Mouse (Mus musculus) intestine, embryonic 14.5 days (tissue): Measurements from ENCODE around the gene Apopt1. TPM values are rescaled to one million over a fixed set of nuclear protein-coding genes. Genes with fewer than 3 reads are reported as not detected.

Experiments
- ATAC-seq: fragments of 200-750 bp; cut with Nextera tagmentation; replicated peaks from 2 replicates; pipeline ENCODE4 v1.8.0; 2017; ENCODE audit warnings: low read depth, moderate number of reproducible peaks, moderate TSS enrichment, moderate library complexity; ENCODE audit not compliant: low FRiP score, low TSS enrichment
- DNase-seq: peaks from one replicate; pipeline ENCODE4 v3.0.0-alpha.2; 2018; ENCODE audit warnings: low spot score
- H3K27ac ChIP-seq: fragments of 300-500 bp; sonication (generic); 2 replicates; pipeline ENCODE4 v1.5.1; 2014; ENCODE audit warnings: low read depth, mild to moderate bottlenecking, control low read depth
- H3K27me3 ChIP-seq: fragments of 300-500 bp; sonication (generic); replicated peaks from 2 replicates; pipeline ENCODE4 v1.6.1; 2014; ENCODE audit warnings: low read length, control low read depth; ENCODE audit not compliant: control insufficient read depth, insufficient read depth
- H3K36me3 ChIP-seq: fragments of 300-500 bp; sonication (generic); 2 replicates; pipeline ENCODE4 v1.6.1; 2014; ENCODE audit warnings: low read length, control low read depth; ENCODE audit not compliant: control insufficient read depth, insufficient read depth
- H3K4me1 ChIP-seq: fragments of 300-500 bp; sonication (generic); replicated peaks from 2 replicates; pipeline ENCODE4 v1.6.1; 2014; ENCODE audit warnings: low read length, control low read depth, mixed read lengths; ENCODE audit not compliant: control insufficient read depth, insufficient read depth
- H3K4me2 ChIP-seq: fragments of 300-500 bp; sonication (generic); 2 replicates; pipeline ENCODE4 v1.6.1; 2014; ENCODE audit warnings: low read length
- H3K4me3 ChIP-seq: fragments of 300-500 bp; sonication (generic); 2 replicates; pipeline ENCODE4 v1.5.1; 2014; ENCODE audit warnings: low read depth, low read length, control low read depth, mixed read lengths
- H3K9ac ChIP-seq: fragments of 300-500 bp; sonication (generic); 2 replicates; pipeline ENCODE4 v1.6.1; 2014; ENCODE audit warnings: mild to moderate bottlenecking, low read length
- H3K9me3 ChIP-seq: fragments of 300-500 bp; sonication (generic); 2 replicates; pipeline ENCODE4 v1.6.1; 2016; ENCODE audit warnings: low read length, control low read depth; ENCODE audit not compliant: control insufficient read depth
- WGBS: fragments of 180-500 bp; shearing (Covaris S2); extraction: QIAGEN DNeasy Blood & Tissue Kit; methylation state at CpG from one replicate; pipeline ENCODE4 v1.1.7; 2014; 5-methylcytosine and 5-hydroxymethylcytosine counted together
- polyA plus RNA-seq: library from polyadenylated mRNA; unstranded; fragments of >200 nt; fragmentation: Nextera tagmentation; extraction: Ambion mirVana; gene quantifications from 2 replicates; pipeline ENCODE4 v1.2.1, GENCODE M21; 2014

Apopt1 gene
- polyA plus RNA-seq: 57.1 and 58.2 TPM in 2 replicates

GRCm38 (mm10) chr12:111713004-111713651 lies at the start of gene Apopt1, which contains the start of gene Bag5:
Apopt1 (plus strand) TSS chr12:111713261.
Bag5 (minus strand) TSS chr12:111713257.
- peaks cover 13% of the 10 kb centered on the region for H3K4me1 ChIP-seq
- peak within 1 kb of the TSS; percentile 77 for H3K4me2 ChIP-seq
- under 1% methylated on average over 54 of the region's 86 CpGs for WGBS
- H3K4me3 ChIP-seq: peak within 1 kb of the TSS; percentile 84
- no peaks in the 10 kb centered on the region for H3K9me3 ChIP-seq
- H3K9ac ChIP-seq: peak within 1 kb of the TSS; percentile 91
- ATAC-seq (peak; percentile 93), DNase-seq (peak; percentile 90)
- no peaks in the 10 kb centered on the region for H3K27me3 ChIP-seq
- H3K36me3 ChIP-seq: peaks cover 32% of the 10 kb centered on the region
- H3K27ac ChIP-seq: peak within 1 kb of the TSS; percentile 62

- peaks cover 11% of the 10 kb centered on the region; the same call in 1 of the 2 replicates for H3K36me3 ChIP-seq
- 0 out of 2 replicates have a peak overlapping the region, but pooled peaks have one; percentile 2 for H3K4me2 ChIP-seq
- WGBS: 22% methylated on average over 6 of the region's 6 CpGs
- peaks cover 32% of the 10 kb centered on the region for H3K4me1 ChIP-seq
- H3K4me3 ChIP-seq: no peak overlapping the region
- DNase-seq (peak; percentile 77), ATAC-seq (peak; percentile 44)
- no peaks in the 10 kb centered on the region for H3K27me3 ChIP-seq
- H3K27ac ChIP-seq: peak overlapping the region; percentile 74
- H3K9ac ChIP-seq: no peak overlapping the region
- H3K9me3 ChIP-seq: no peaks in the 10 kb centered on the region
Measured at GRCm38 (mm10) chr12:111664144-111664634, 48.9 kb upstream of the Apopt1 start.

- Histone ChIP-seq H3K9ac (no peak overlapping the region), H3K27ac (no peak overlapping the region), H3K36me3 (peaks cover 7% of the 10 kb centered on the region; the same call in 1 of the 2 replicates), H3K9me3 (no peaks in the 10 kb centered on the region), H3K27me3 (no peaks in the 10 kb centered on the region), H3K4me1 (peaks cover 38% of the 10 kb centered on the region), H3K4me2 (no peak overlapping the region), H3K4me3 (no peak overlapping the region)
- no peak for DNase-seq
- WGBS: 72% methylated on average over 13 of the region's 13 CpGs
- no peak for ATAC-seq
Measured at GRCm38 (mm10) chr12:111665041-111665880, 47.8 kb upstream of the Apopt1 start.

- no peak for ATAC-seq
- WGBS: 77% methylated on average over 13 of the region's 13 CpGs
- no peak overlapping the region for H3K27ac ChIP-seq
Measured at GRCm38 (mm10) chr12:111666380-111666779, 46.7 kb upstream of the Apopt1 start.

GRCm38 (mm10) chr12:111667421-111667820 lies 45.6 kb upstream of the Apopt1 start:
- no peak overlapping the region for H3K4me2 ChIP-seq
- ATAC-seq: no peak
- H3K9me3 ChIP-seq: no peaks in the 10 kb centered on the region
- peaks cover 45% of the 10 kb centered on the region for H3K4me1 ChIP-seq
- H3K27me3 ChIP-seq: peaks cover 2% of the 10 kb centered on the region; the same call in 1 of the 2 replicates
- no peak overlapping the region for H3K27ac ChIP-seq
- H3K4me3 ChIP-seq: no peak overlapping the region
- H3K36me3 ChIP-seq: peaks cover 4% of the 10 kb centered on the region; the same call in 1 of the 2 replicates
- no peak overlapping the region for H3K9ac ChIP-seq
- no peak for DNase-seq
- WGBS: 96% methylated on average over 5 of the region's 5 CpGs

More at GRCm38 (mm10) chr12:111666380-111666779, 46.7 kb upstream of the Apopt1 start:
- Histone ChIP-seq H3K4me1 (peaks cover 44% of the 10 kb centered on the region), H3K4me2 (no peak overlapping the region), H3K27me3 (no peaks in the 10 kb centered on the region; the same call in 1 of the 2 replicates), H3K9me3 (no peaks in the 10 kb centered on the region), H3K36me3 (peaks cover 4% of the 10 kb centered on the region; the same call in 1 of the 2 replicates), H3K9ac (no peak overlapping the region), H3K4me3 (no peak overlapping the region)
- DNase-seq: no peak

DNA sequence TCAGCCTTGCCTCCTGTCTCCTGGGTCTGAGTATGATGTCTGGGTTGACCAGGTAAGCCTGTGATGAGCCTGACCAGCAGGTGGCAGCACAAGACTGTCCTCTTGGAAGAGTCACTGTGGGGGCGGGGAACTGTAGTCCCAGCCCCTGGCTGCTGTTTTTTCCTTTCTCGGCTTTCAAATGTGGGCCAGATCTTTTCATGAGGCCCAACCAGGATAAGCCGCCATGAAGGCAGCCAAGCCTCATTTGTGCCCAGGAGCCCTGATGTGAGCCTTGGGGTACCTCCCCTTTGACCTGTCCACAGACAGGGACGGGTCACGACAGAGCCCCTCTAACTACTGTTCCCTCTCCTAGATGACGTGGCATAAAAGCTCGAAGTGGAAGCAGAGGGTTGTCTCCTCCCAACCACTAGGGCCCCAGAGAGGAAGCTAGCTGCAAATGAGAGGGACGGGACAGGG lies 44.6 kb upstream of the Apopt1 start:
- peak; percentile 99 for DNase-seq
- peak overlapping the region; percentile 1; the same call in 1 of the 2 replicates for H3K4me3 ChIP-seq

GRCm38 (mm10) chr12:111669000-111669788 lies 43.9 kb upstream of the Apopt1 start:
- Histone ChIP-seq H3K4me3 (0 out of 2 replicates have a peak overlapping the region, but pooled peaks have one; percentile 1), H3K27ac (peak overlapping the region; percentile 74), H3K9ac (no peak overlapping the region), H3K9me3 (no peaks in the 10 kb centered on the region), H3K36me3 (peaks cover 4% of the 10 kb centered on the region; the same call in 1 of the 2 replicates), H3K4me2 (peak overlapping the region; percentile 68), H3K4me1 (peaks cover 37% of the 10 kb centered on the region), H3K27me3 (peaks cover 19% of the 10 kb centered on the region)
- ATAC-seq (no peak), DNase-seq (no peak)
- 60% methylated on average over 23 of the region's 23 CpGs for WGBS

More for the DNA sequence above, 44.6 kb upstream of the Apopt1 start:
- H3K4me1 ChIP-seq: peaks cover 44% of the 10 kb centered on the region
- H3K36me3 ChIP-seq: peaks cover 4% of the 10 kb centered on the region; the same call in 1 of the 2 replicates
- H3K4me2 ChIP-seq: peak overlapping the region; percentile 68
- no peaks in the 10 kb centered on the region for H3K9me3 ChIP-seq
- peaks cover 12% of the 10 kb centered on the region for H3K27me3 ChIP-seq
- no peak overlapping the region; the same call in 1 of the 2 replicates for H3K9ac ChIP-seq
- ATAC-seq: peak; percentile 54
- H3K27ac ChIP-seq: peak overlapping the region; percentile 74
- under 1% methylated on average over 8 of the region's 8 CpGs for WGBS
